12 mouse cellular contexts compared by ENCODE assay signal in the genomic region with DNA sequence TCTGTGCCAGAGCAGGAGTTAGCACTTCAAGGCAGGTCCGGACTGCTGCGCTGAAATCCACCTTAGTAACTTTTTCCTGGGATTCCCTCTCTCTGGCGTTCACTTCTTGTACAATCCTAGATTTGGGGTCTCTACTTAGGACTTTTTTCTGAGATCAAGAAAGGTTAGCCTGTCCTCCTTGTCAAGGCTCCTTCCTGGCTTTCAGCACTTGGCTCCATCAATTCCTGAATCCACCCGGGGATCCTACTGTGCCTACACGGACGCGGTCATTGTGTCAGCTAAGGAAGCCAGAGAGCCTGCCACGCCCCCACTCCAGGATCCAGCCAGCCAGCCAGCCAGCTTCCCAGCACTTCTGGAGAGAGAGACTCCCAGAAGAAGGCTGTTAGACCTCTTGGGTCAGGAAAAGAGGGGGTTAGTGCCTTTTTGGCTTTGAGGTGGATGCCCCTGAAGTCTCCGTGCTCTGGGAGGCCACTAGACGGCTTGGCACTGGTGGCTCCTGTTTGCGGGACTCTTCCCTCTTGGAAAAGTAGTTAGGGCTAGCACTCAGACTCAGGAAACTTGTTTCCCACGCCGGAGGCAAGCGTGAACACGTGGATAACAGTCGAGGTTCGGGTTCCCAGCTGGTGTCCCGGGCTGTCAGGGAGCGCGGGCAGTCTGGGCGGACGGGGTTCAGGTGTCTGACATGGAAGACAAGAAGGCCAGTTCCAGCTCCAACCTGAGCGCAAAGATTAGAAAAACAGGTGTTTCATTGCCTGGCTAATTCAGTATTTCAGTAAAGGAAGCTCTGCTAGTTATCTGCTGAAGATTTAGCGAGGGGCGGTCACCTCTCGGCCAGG. TPM values are rescaled to one million over a fixed set of nuclear protein-coding genes. Genes with fewer than 3 reads are reported as not detected.
DNase-seq lines count a peak whose midpoint lies in the region; ATAC-seq and TF ChIP-seq lines count a peak whose summit lies in the region.
"Had no signal": no experiment of that assay in that cellular context is flagged by ENCODE, and none has a peak within 500 bp of the region (broad histone marks: within the 10 kb centered on the region; RNA-seq: fewer than 3 reads in every experiment).

No protein-coding gene starts in this region.

- no peak overlapping the region for H3K4me3 ChIP-seq in hindbrain, embryonic 11.5 days (ENCODE audit: low read depth, low read length)
- H3K4me3 ChIP-seq in hindbrain, embryonic 13.5 days: no peak overlapping the region
- peak overlapping the region; percentile 2 for H3K4me3 ChIP-seq in stomach, embryonic 15.5 days (replicated peaks)
- H3K4me3 ChIP-seq in stomach, postnatal 0 days (ENCODE audit: low read depth, low read length): no peak overlapping the region
- no peak overlapping the region for H3K4me3 ChIP-seq in thymus, adult 2 months (ENCODE audit: control insufficient read depth, insufficient read depth, low read length)

- DNase-seq in hindbrain, embryonic 11.5 days (ENCODE audit: low spot score): peak; percentile 57
- no peak for DNase-seq in stomach, postnatal 0 days (ENCODE audit: low spot score)
- DNase-seq in kidney, postnatal 25 days: peak; percentile 60
- no peak for DNase-seq in layer of hippocampus, adult 18-20 months (ENCODE audit: low spot score in 2 of 2)
- DNase-seq in thymus, adult 2 months: no peak
- DNase-seq in yolk sac, embryonic 10.5 days (ENCODE audit: low spot score): no peak

- no peaks in the 10 kb centered on the region for H3K9me3 ChIP-seq in hindbrain, embryonic 11.5 days (ENCODE audit: control insufficient read depth, low read length)
- H3K9me3 ChIP-seq in hindbrain, embryonic 13.5 days: no peaks in the 10 kb centered on the region
- no peaks in the 10 kb centered on the region for H3K9me3 ChIP-seq in stomach, embryonic 15.5 days
- H3K9me3 ChIP-seq in stomach, postnatal 0 days (ENCODE audit: control insufficient read depth, low read length): no peaks in the 10 kb centered on the region

- ATAC-seq in hindbrain, embryonic 11.5 days (ENCODE audit: low FRiP score): no peak
- ATAC-seq in hindbrain, embryonic 13.5 days (ENCODE audit: low FRiP score): no peak
- ATAC-seq in stomach, embryonic 15.5 days (ENCODE audit: insufficient read depth, low FRiP score, low read depth): no peak
- ATAC-seq in stomach, postnatal 0 days (ENCODE audit: low FRiP score, low TSS enrichment): no peak
- ATAC-seq: CD4-positive, CD25-positive, alpha-beta regulatory T cell, adult 4 months had no signal

- no peaks in the 10 kb centered on the region for H3K36me3 ChIP-seq in hindbrain, embryonic 11.5 days (ENCODE audit: control insufficient read depth, insufficient read depth, low read length)
- H3K36me3 ChIP-seq in hindbrain, embryonic 13.5 days: no peaks in the 10 kb centered on the region
- H3K36me3 ChIP-seq in stomach, embryonic 15.5 days: no peaks in the 10 kb centered on the region
- H3K36me3 ChIP-seq in stomach, postnatal 0 days (ENCODE audit: control insufficient read depth, insufficient read depth, low read length): no peaks in the 10 kb centered on the region
- H3K36me3 ChIP-seq in thymus, adult 2 months (ENCODE audit: control insufficient read depth, insufficient read depth, low read length): no peaks in the 10 kb centered on the region

- no peak overlapping the region for H3K4me2 ChIP-seq in hindbrain, embryonic 11.5 days (replicated peaks; ENCODE audit: low read depth, low read length)
- H3K4me2 ChIP-seq in hindbrain, embryonic 13.5 days: no peak overlapping the region
- peak overlapping the region; percentile 23; the same call in 1 of the 2 replicates for H3K4me2 ChIP-seq in stomach, embryonic 15.5 days
- H3K4me2 ChIP-seq in stomach, postnatal 0 days (replicated peaks; ENCODE audit: low read depth): no peak overlapping the region

- H3K27ac ChIP-seq in hindbrain, embryonic 11.5 days (ENCODE audit: low read depth, low read length): no peak overlapping the region
- no peak overlapping the region for H3K27ac ChIP-seq in hindbrain, embryonic 13.5 days
- H3K27ac ChIP-seq in stomach, embryonic 15.5 days: no peak overlapping the region
- no peak overlapping the region for H3K27ac ChIP-seq in stomach, postnatal 0 days (replicated peaks)
- no peak overlapping the region for H3K27ac ChIP-seq in thymus, adult 2 months (ENCODE audit: control insufficient read depth, insufficient read depth, low read length)

- 0 out of 2 replicates have a peak, but pooled peaks cover 8% of the 10 kb centered on the region for H3K4me1 ChIP-seq in hindbrain, embryonic 11.5 days (replicated peaks; ENCODE audit: control insufficient read depth, insufficient read depth, low read length)
- peaks cover 18% of the 10 kb centered on the region for H3K4me1 ChIP-seq in hindbrain, embryonic 13.5 days (replicated peaks)
- peaks cover 16% of the 10 kb centered on the region; the same call in 1 of the 2 replicates for H3K4me1 ChIP-seq in stomach, embryonic 15.5 days
- 0 out of 2 replicates have a peak, but pooled peaks cover 5% of the 10 kb centered on the region for H3K4me1 ChIP-seq in stomach, postnatal 0 days (replicated peaks; ENCODE audit: control insufficient read depth, insufficient read depth)
- H3K4me1 ChIP-seq in thymus, adult 2 months (replicated peaks; ENCODE audit: control insufficient read depth, insufficient read depth, low read length): no peaks in the 10 kb centered on the region

- no peak overlapping the region for H3K9ac ChIP-seq in hindbrain, embryonic 11.5 days (ENCODE audit: low read depth, low read length)
- no peak overlapping the region for H3K9ac ChIP-seq in hindbrain, embryonic 13.5 days
- no peak overlapping the region for H3K9ac ChIP-seq in stomach, embryonic 15.5 days
- no peak overlapping the region for H3K9ac ChIP-seq in stomach, postnatal 0 days (ENCODE audit: low read length)

- TF ChIP-seq POLR2A in thymus, adult 2 months (IDR thresholded peaks at IDR 0.05; ENCODE audit: control insufficient read depth, extremely low read depth, insufficient read depth, low read length, poor library complexity): no peak

- TF ChIP-seq CTCF in stomach, postnatal 0 days (IDR thresholded peaks at IDR 0.05; ENCODE audit: low read depth): no peak
- TF ChIP-seq CTCF in thymus, adult 2 months (IDR thresholded peaks at IDR 0.05; ENCODE audit: borderline replicate concordance, control insufficient read depth, extremely low read depth, insufficient read depth, low read length, poor library complexity): no peak

- no peak for TF ChIP-seq EP300 in stomach, postnatal 0 days (optimal IDR thresholded peaks at IDR 0.05)

- WGBS in hindbrain, embryonic 11.5 days: under 1% methylated on average over 26 of the region's 26 CpGs
- WGBS in hindbrain, embryonic 13.5 days: under 1% methylated on average over 26 of the region's 26 CpGs
- WGBS in stomach, embryonic 15.5 days: under 1% methylated on average over 26 of the region's 26 CpGs
- WGBS in stomach, postnatal 0 days: 2% methylated on average over 26 of the region's 26 CpGs
- WGBS in thymus, adult 2 months: 11% methylated on average over 26 of the region's 26 CpGs

- H3K27me3 ChIP-seq in hindbrain, embryonic 11.5 days (ENCODE audit: control insufficient read depth, insufficient read depth, low read length): peaks cover 64% of the 10 kb centered on the region
- peaks cover 94% of the 10 kb centered on the region for H3K27me3 ChIP-seq in hindbrain, embryonic 13.5 days
- H3K27me3 ChIP-seq in stomach, embryonic 15.5 days (replicated peaks): peaks cover 63% of the 10 kb centered on the region
- peaks cover 31% of the 10 kb centered on the region for H3K27me3 ChIP-seq in stomach, postnatal 0 days (ENCODE audit: control insufficient read depth, insufficient read depth, low read length)
- peaks cover 13% of the 10 kb centered on the region for H3K27me3 ChIP-seq in thymus, adult 2 months (ENCODE audit: control insufficient read depth, insufficient read depth, low read length)

RNA-seq across cellular contexts. Expression of gene Sim1, which starts 2.5 kb away (rescaled TPM):
- 0.90 and 1.1 TPM in 2 replicates for polyA plus RNA-seq in hindbrain, embryonic 11.5 days (2014; fragmentation: Nextera tagmentation; extraction: Ambion mirVana)
- polyA plus RNA-seq in hindbrain, embryonic 13.5 days (2015; fragmentation: Nextera tagmentation; extraction: Ambion mirVana): 0.10 and 0.13 TPM in 2 replicates
- polyA plus RNA-seq in stomach, embryonic 15.5 days (2015; fragmentation: Nextera tagmentation; extraction: Ambion mirVana): 0.23 and 0.61 TPM in 2 replicates
- not detected in 2 replicates for polyA plus RNA-seq in stomach, postnatal 0 days (2015; fragmentation: Nextera tagmentation; extraction: Ambion mirVana)
- not detected for total RNA-seq in layer of hippocampus, adult 18-20 months (2021)
- polyA plus RNA-seq in thymus, adult 2 months (2012; rRNA removed): not detected in 2 replicates
- total RNA-seq: liver, adult 2 months had no signal
- polyA plus RNA-seq: CD4-positive, CD25-positive, alpha-beta regulatory T cell, adult 4 months; heart, embryonic 16.5 days; large intestine, adult 2 months; liver, adult 2 months had no signal

Comparison
In these comparisons a context has a peak if more than half of its experiments do, and no peak if none do; other contexts are left out.
1. DNase-seq: peak in hindbrain, embryonic 11.5 days (single experiment) and kidney, postnatal 25 days (2 of 2); none in stomach, postnatal 0 days (single experiment), layer of hippocampus, adult 18-20 months (0 of 2), thymus, adult 2 months (single experiment) and yolk sac, embryonic 10.5 days (single experiment).